In the genomic region with DNA sequence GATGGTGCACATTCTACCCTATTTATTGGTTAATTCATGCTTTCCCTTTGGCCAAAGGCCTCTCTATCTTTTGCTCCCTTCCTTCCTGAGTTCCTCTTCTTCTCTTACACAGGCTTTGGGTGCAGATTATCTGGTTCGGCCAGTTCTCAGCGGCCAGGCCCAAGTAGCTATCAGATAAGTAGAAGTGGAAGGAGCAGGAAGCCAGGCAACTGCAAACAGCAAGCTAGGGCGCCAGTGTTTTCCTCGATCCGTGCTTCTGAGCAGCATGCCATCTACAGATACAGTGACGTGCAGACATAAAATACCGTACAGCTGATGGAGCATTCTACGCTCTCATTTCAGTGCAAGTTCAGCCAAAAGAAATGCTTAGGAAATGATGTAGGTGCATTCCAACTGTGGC, we compare ENCODE assay signal across 9 mouse cellular contexts. TPM values are rescaled to one million over a fixed set of nuclear protein-coding genes. Genes with fewer than 3 reads are reported as not detected.
DNase-seq lines count a peak whose midpoint lies in the region; ATAC-seq and TF ChIP-seq lines count a peak whose summit lies in the region.
"Had no signal": no experiment of that assay in that cellular context is flagged by ENCODE, and none has a peak within 500 bp of the region (broad histone marks: within the 10 kb centered on the region; RNA-seq: fewer than 3 reads in every experiment).

No protein-coding gene starts in this region.

- 0 out of 2 replicates have a peak, but pooled peaks cover 4% of the 10 kb centered on the region for H3K4me1 ChIP-seq in kidney, postnatal 0 days (replicated peaks; ENCODE audit: insufficient read depth, low read length)

- 76% methylated on average over 8 of the region's 8 CpGs for WGBS in kidney, postnatal 0 days

- no peak for TF ChIP-seq CTCF in kidney, postnatal 0 days (IDR thresholded peaks at IDR 0.05; ENCODE audit: low read depth)

- no peak overlapping the region for H3K9ac ChIP-seq in kidney, postnatal 0 days (ENCODE audit: low read depth, low read length)

- H3K27ac ChIP-seq in kidney, postnatal 0 days = 0 out of 2 replicates have a peak overlapping the region, but pooled peaks have one; percentile 15
- H3K27ac ChIP-seq: left cerebral cortex, adult 2 months had no signal

- H3K4me2 ChIP-seq in kidney, postnatal 0 days (ENCODE audit: low read length) = no peak overlapping the region

- DNase-seq in kidney, postnatal 0 days (ENCODE audit: low spot score) = no peak
- no peak for DNase-seq in kidney, adult 18-20 months
- peak; percentile 70 for DNase-seq in c-Kit-positive CD71-positive TER-119-negative erythroid progenitor cells, embryonic 14.5 days (ENCODE audit: low read depth)
- DNase-seq in lung, postnatal 36 days = peak; percentile 49
- no peak for DNase-seq in testis, postnatal 10 days (ENCODE audit: low spot score)
- no peak for DNase-seq in layer of hippocampus, adult 9-11 months
- DNase-seq: thymus, postnatal 4 days had no signal

- no peaks in the 10 kb centered on the region for H3K9me3 ChIP-seq in kidney, postnatal 0 days (replicated peaks; ENCODE audit: low read length)

- peaks cover 20% of the 10 kb centered on the region; the same call in 1 of the 2 replicates for H3K36me3 ChIP-seq in kidney, postnatal 0 days (ENCODE audit: insufficient read depth, low read length)

- ATAC-seq in kidney, postnatal 0 days (replicated peaks; ENCODE audit: low FRiP score, low read depth) = no peak
- ATAC-seq in granulocyte monocyte progenitor cell, adult 5-6 weeks (replicated peaks; ENCODE audit: poor library complexity, severe bottlenecking) = peak; percentile 51

- no peaks in the 10 kb centered on the region for H3K27me3 ChIP-seq in kidney, postnatal 0 days (ENCODE audit: insufficient read depth, low read length)

- H3K4me3 ChIP-seq in kidney, postnatal 0 days (replicated peaks; ENCODE audit: low read depth, low read length) = no peak overlapping the region
- H3K4me3 ChIP-seq: left cerebral cortex, adult 2 months had no signal

RNA-seq across cellular contexts. Expression of a gene that starts 24.5 kb away (rescaled TPM):
- polyA plus RNA-seq in kidney, postnatal 0 days (2015; fragmentation: Nextera tagmentation; extraction: Ambion mirVana) = 15.1 and 16.3 TPM in 2 replicates
- total RNA-seq in granulocyte monocyte progenitor cell, adult 5-6 weeks (2014; fragmentation: Nextera tagmentation) = 11.2 and 15.5 TPM in 2 replicates
- 5.0 and 6.2 TPM in 2 replicates for total RNA-seq in granulocyte monocyte progenitor cell, adult 5-6 weeks (2017)

Comparison
In these comparisons a context has a peak if more than half of its experiments do, and no peak if none do; other contexts are left out.
1. DNase-seq: peak in c-Kit-positive CD71-positive TER-119-negative erythroid progenitor cells, embryonic 14.5 days (single experiment) and lung, postnatal 36 days (single experiment); none in kidney, postnatal 0 days (single experiment), kidney, adult 18-20 months (single experiment), testis, postnatal 10 days (single experiment) and layer of hippocampus, adult 9-11 months (single experiment).